Mouse (Mus musculus) heart, adult 2 months (tissue): ENCODE data around the gene Krtap4-9.
"Not testable (repeated sequence)": the region's sequence is repeated elsewhere in the genome, so short reads cannot be mapped to it uniquely, and the experiment has no call there.

Source experiments
- CTCF ChIP-seq: fragments of 200-600 bp; IDR thresholded peaks from 2 replicates; pipeline ENCODE4 v1.8.1; 2022; ENCODE audit warnings: antibody characterized with exemption, mild to moderate bottlenecking, moderate library complexity
- POLR2A ChIP-seq: fragments of 200-500 bp; IDR thresholded peaks from 2 replicates; pipeline ENCODE4 v1.6.1; 2011; ENCODE audit warnings: mild to moderate bottlenecking, low read depth, low read length, control low read depth; ENCODE audit not compliant: insufficient read depth

DNA sequence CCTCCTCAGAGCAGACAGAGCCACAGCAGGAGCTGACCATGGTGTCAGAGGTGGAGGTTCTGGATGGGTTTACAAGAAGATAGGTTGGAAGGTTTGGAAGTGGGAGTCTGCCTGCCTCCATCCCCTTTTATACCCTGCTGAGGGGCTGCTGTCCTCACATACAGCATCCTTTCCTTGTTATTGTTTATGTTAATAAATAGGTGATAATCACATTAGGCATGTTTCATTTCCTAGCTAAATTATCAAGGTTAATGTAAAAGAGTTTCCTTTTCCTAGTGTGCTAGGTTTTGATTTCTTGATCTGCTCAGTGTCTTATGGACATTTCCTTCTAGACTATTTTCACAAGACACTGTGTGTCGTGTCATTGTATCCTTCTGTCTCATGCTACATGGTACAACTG, 19.3 kb downstream of the Krtap4-9 start, which contains the start of gene Gm11554:
- not testable (repeated sequence) for TF ChIP-seq CTCF, POLR2A
